Mouse (Mus musculus) C2C12 (cell line): ENCODE data around the gene Gm10306. TPM values are rescaled to one million over a fixed set of nuclear protein-coding genes. Genes with fewer than 3 reads are reported as not detected.

Source experiments
- H3K27me3 ChIP-seq: one replicate; pipeline ENCODE4 v1.6.1; 2011; ENCODE audit not compliant: control insufficient read depth, insufficient read depth, insufficient read length
- H3K36me3 ChIP-seq: one replicate; pipeline ENCODE4 v1.6.1; 2011; ENCODE audit not compliant: control insufficient read depth, insufficient read depth
- H3K4me3 ChIP-seq: one replicate; pipeline ENCODE4 v1.5.1; 2011; ENCODE audit warnings: mild to moderate bottlenecking, control low read depth; ENCODE audit not compliant: poor library complexity, insufficient read depth, severe bottlenecking
- H3K79me2 ChIP-seq: one replicate; pipeline ENCODE4 v1.6.1; 2011; ENCODE audit not compliant: control insufficient read depth, insufficient read depth
- H3K79me3 ChIP-seq: one replicate; pipeline ENCODE4 v1.6.1; 2011; ENCODE audit warnings: low read depth, control low read depth
- H3ac ChIP-seq: one replicate; pipeline ENCODE3; 2011; ENCODE audit warnings: low read depth; ENCODE audit not compliant: control insufficient read depth, insufficient read length
- CEBPB ChIP-seq: IDR thresholded peaks from one replicate; pipeline ENCODE4 v1.6.1; 2011; ENCODE audit warnings: low read depth, mild to moderate bottlenecking, control low read depth, moderate library complexity
- CTCF ChIP-seq: IDR thresholded peaks from one replicate; pipeline ENCODE4 v1.5.1; 2011; ENCODE audit not compliant: control insufficient read depth, insufficient read depth, insufficient read length
- FOSL1 ChIP-seq: IDR thresholded peaks from one replicate; pipeline ENCODE4 v1.8.0; 2011; ENCODE audit warnings: mild to moderate bottlenecking, low read length; ENCODE audit not compliant: poor library complexity, insufficient read depth, severe bottlenecking
- MAX ChIP-seq: IDR thresholded peaks from one replicate; pipeline ENCODE4 v1.6.1; 2011; ENCODE audit warnings: mild to moderate bottlenecking, control low read depth
- MYOD1 ChIP-seq: IDR thresholded peaks from one replicate; pipeline ENCODE4 v1.6.1; 2011; ENCODE audit warnings: low read depth; ENCODE audit not compliant: control insufficient read depth, insufficient read length
- MYOG ChIP-seq: IDR thresholded peaks from one replicate; pipeline ENCODE4 v1.6.1; 2011; ENCODE audit not compliant: control insufficient read depth, insufficient read length; ENCODE audit errors: extremely low read depth
- USF1 ChIP-seq: IDR thresholded peaks from one replicate; pipeline ENCODE4 v1.6.1; 2011; ENCODE audit warnings: low read depth, mild to moderate bottlenecking, control low read depth, moderate library complexity
- polyA plus RNA-seq: library from polyadenylated mRNA; unstranded; fragments of >200 nt; fragmentation: generic; extraction: Trizol; gene quantifications from one replicate; pipeline ENCODE4 v1.2.1, GENCODE M21; 2012; ENCODE audit warnings: missing spikeins

Gm10306 gene
- polyA plus RNA-seq, 1 experiment: not detected

DNA sequence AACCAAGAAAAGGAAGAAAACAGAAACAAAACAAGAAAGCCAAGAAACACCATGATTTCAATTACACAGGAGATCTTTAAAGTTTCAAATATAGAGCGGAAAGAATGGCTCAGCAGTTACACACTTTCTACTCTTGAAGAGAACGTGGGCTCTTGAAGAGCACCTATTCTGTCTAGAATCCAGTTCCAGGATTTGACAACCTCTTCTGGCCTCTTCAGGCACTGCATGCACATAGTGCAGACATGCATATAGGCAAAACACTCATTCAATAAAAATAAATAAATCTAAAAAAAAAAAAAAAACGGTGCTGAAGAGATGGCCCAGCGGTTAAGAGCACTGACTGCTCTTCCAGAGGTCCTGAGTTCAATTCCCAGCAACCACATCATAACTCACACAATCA, 13.3 kb upstream of the Gm10306 start:
- no peak for TF ChIP-seq MYOD1
- TF ChIP-seq CTCF: no peak
- no peak for TF ChIP-seq MYOG
- no peak for TF ChIP-seq CEBPB
- no peak for TF ChIP-seq MAX
- no peak for TF ChIP-seq FOSL1
- no peak for TF ChIP-seq USF1
- Histone ChIP-seq H3K27me3 (no peaks in the 10 kb centered on the region), H3K79me2 (no peaks in the 10 kb centered on the region), H3K79me3 (no peaks in the 10 kb centered on the region), H3K4me3 (no peak overlapping the region), H3ac (no peak overlapping the region), H3K36me3 (peaks cover 39% of the 10 kb centered on the region)

DNA sequence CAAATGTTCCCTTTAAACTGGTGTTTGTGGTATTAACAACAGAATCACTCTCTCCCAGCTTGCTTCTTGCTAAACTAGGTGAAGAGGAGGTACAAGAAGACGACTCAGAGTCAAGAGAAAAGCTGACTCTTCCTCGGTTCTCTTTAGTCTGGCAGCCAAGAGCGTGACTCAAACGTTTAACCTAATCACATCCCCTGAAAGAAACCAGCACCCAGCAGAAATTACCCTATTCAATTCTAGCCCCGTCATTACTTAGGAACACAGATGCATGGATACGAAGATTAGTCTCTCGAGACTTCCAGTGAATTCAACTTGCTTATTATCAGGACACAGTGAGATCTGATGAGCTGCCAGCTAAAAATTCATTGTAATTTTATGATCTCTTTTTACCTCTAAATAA, 12.0 kb upstream of the Gm10306 start:
- no peaks in the 10 kb centered on the region for H3K79me2 ChIP-seq
- TF ChIP-seq MYOD1 (no peak), CEBPB (no peak), CTCF (no peak), MYOG (no peak), FOSL1 (no peak), USF1 (no peak), MAX (no peak)
- no peak overlapping the region for H3K4me3 ChIP-seq
- H3K27me3 ChIP-seq: no peaks in the 10 kb centered on the region
- H3K79me3 ChIP-seq: no peaks in the 10 kb centered on the region
- H3ac ChIP-seq: no peak overlapping the region
- H3K36me3 ChIP-seq: peaks cover 42% of the 10 kb centered on the region

DNA sequence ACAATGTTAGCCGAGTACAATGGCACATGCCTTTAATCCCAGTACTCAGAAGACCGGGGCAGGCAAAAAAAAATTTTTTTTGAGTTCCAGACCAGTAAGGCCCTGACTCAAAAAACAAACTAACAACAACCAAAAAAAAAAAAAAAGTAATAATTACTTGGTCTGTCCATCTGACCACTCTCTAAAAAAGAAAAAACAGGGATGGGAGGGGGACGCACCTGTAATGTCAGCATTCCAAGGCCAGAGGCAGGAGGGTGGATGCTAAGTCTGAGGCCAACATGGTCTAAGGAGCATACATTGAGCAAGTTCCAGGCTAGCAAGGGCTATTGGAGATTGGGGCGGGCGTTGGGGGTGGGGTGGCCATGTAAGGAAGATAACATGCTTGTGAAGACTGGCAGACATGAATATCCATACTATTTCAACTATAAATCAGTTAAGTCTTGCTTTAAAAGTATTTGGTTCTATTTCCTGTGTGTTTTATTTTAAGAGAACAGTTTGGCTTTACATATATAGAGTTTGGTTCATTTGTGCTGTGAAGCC, 1.3 kb upstream of the Gm10306 start:
- Histone ChIP-seq H3K4me3 (peak overlapping the region; percentile 92), H3K36me3 (peaks cover 13% of the 10 kb centered on the region), H3ac (no peak overlapping the region), H3K79me2 (peaks cover 45% of the 10 kb centered on the region), H3K79me3 (peaks cover 20% of the 10 kb centered on the region), H3K27me3 (no peaks in the 10 kb centered on the region)
- TF ChIP-seq MAX: no peak
- no peak for TF ChIP-seq FOSL1
- TF ChIP-seq CEBPB: no peak
- no peak for TF ChIP-seq USF1
- no peak for TF ChIP-seq CTCF
- no peak for TF ChIP-seq MYOD1
- TF ChIP-seq MYOG: no peak

DNA sequence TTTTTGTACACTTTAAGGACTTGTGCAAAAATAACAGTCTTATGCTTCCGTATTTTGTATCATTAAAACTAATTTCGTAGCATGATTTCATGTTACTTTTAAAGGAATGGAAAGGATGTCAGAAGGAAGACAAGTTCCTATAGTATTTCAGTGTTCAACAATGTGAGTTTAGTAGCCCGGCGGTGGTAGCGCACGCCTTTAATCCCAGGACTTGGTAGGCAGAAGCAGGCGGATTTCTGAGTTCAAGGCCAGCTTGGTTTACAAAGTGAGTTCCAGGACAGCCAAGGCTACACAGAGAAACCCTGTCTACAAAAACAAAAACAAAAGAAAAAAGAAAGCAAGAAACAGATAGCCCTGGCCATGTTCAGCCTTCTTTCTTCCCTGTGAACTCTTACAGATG, 799 bp downstream of the Gm10306 start:
- Histone ChIP-seq H3K79me3 (peaks cover 20% of the 10 kb centered on the region), H3ac (no peak overlapping the region), H3K79me2 (peaks cover 43% of the 10 kb centered on the region), H3K36me3 (no peaks in the 10 kb centered on the region), H3K27me3 (no peaks in the 10 kb centered on the region), H3K4me3 (peak overlapping the region; percentile 92)
- no peak for TF ChIP-seq CTCF

DNA sequence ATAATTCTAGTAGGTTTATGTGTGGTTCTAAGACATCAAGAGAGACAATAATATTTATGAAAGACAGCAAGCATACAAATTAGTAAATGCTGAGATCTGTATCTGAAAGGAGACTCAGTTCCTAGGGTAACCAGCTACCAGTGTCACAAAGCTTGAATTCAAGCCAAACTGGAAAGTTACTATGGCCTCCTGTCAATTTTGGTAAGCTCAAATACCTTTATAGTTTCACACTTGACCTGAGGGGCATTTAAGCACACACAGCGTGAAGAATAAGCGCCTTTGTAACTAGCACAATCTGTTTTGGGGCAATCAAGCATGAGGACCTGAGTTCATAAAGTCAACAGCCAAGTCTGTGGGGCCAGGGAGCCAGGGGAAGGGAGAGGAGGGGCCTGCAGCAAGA, 2.9 kb downstream of the Gm10306 start:
- no peak for TF ChIP-seq CTCF
- TF ChIP-seq MYOD1: no peak
- no peak for TF ChIP-seq MYOG
- no peak for TF ChIP-seq USF1
- no peak for TF ChIP-seq CEBPB
- TF ChIP-seq FOSL1: no peak
- TF ChIP-seq MAX: no peak
- peaks cover 13% of the 10 kb centered on the region for H3K79me3 ChIP-seq
- peaks cover 22% of the 10 kb centered on the region for H3K79me2 ChIP-seq
- no peak overlapping the region for H3ac ChIP-seq
- H3K36me3 ChIP-seq: no peaks in the 10 kb centered on the region
- no peak overlapping the region for H3K4me3 ChIP-seq
- H3K27me3 ChIP-seq: no peaks in the 10 kb centered on the region

DNA sequence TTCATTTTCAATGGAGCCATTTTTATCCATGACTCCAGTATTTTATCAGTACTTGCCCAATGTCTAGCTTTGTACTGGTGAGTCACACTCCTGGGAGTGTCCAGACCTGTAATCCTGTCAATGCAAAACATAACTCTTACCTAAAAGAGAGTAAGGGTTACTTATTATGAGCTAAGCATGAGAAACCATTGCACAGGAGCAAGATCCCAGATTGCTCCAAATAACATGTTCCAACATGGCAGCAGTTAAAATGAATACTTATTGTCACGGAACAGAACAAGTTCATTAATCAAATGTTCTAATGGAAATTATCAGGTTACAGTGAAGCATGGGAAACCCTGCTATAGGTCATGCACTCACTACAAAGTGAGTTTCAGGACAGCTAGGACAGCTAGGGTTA, 4.0 kb downstream of the Gm10306 start:
- Histone ChIP-seq H3K79me2 (peaks cover 12% of the 10 kb centered on the region), H3ac (no peak overlapping the region), H3K27me3 (no peaks in the 10 kb centered on the region), H3K36me3 (no peaks in the 10 kb centered on the region), H3K4me3 (no peak overlapping the region), H3K79me3 (peaks cover 9% of the 10 kb centered on the region)
- no peak for TF ChIP-seq MYOD1
- no peak for TF ChIP-seq CTCF
- TF ChIP-seq USF1: no peak
- TF ChIP-seq MAX: no peak
